Mouse (Mus musculus): ENCODE results near the gene Oaz3. TPM values are rescaled to one million over a fixed set of nuclear protein-coding genes. Genes with fewer than 3 reads are reported as not detected.

The Oaz3 gene
- 0.41 and 0.56 TPM in 2 replicates for polyA plus RNA-seq (2015; fragmentation: Nextera tagmentation; extraction: Ambion mirVana)

DNA sequence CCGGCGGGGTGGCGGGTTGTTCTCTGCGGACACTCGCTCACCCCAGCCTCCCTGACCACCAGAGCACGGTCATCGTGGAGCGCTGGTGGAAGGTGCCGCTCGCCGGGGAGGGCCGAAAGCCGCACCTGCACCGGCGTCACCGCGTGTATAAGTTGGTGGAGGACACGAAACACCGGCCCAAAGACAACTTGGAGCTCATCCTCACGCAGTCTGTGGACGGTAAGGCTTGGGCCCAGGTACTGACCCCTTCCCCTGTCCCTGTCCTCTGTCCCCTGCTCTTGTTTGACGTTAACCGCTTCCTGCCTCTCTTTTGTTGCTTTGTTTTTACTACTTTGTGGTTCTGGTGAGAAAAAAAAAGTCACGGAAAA is at the start of gene Oaz3:
Oaz3 (minus strand) TSS at position 319 of the 368 bp plus-strand sequence.
- H3K4me2 ChIP-seq (ENCODE audit: low read depth, low read length), result peak within 1 kb of the TSS; percentile 65
- H3K36me3 ChIP-seq (ENCODE audit: control insufficient read depth, insufficient read depth, low read length), result peaks cover 17% of the 10 kb centered on the region
- H3K4me1 ChIP-seq (ENCODE audit: control insufficient read depth, insufficient read depth, low read length), result no peaks in the 10 kb centered on the region
- peak; percentile 44; the same call in 1 of the 2 replicates for ATAC-seq (ENCODE audit: insufficient read depth, low FRiP score)
- H3K9me3 ChIP-seq (replicated peaks; ENCODE audit: control insufficient read depth, low read length), result no peaks in the 10 kb centered on the region
- peak within 1 kb of the TSS; percentile 63 for H3K27ac ChIP-seq (ENCODE audit: low read length)
- peak within 1 kb of the TSS; percentile 91 for H3K4me3 ChIP-seq (replicated peaks; ENCODE audit: low read length)
- WGBS, result under 1% methylated on average over 24 of the region's 24 CpGs
- peak within 1 kb of the TSS; percentile 95 for H3K9ac ChIP-seq (ENCODE audit: low read length)
- H3K27me3 ChIP-seq (ENCODE audit: control insufficient read depth, insufficient read depth, low read length), result no peaks in the 10 kb centered on the region; the same call in 1 of the 2 replicates

DNA sequence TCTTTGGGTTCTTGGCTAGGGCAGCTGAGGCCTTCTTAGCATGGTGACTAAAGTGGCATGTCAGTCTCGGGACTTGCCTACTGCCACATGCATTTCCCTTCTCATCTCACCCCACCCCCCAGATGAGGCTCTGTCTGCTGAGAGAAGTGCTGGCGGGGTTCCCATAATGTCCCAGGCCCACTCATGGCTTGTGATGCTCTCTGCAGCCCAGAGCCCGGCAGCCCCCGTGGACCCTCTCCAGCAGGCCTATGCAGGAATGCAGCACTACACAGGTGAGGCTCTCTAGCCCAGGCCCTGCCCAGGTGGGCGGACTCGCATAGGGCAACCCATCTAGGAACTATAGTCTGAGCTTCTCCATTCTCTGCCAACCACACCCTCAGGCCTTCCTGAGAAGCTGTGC is 43.9 kb upstream of the Oaz3 start:
- Histone ChIP-seq H3K27me3 (ENCODE audit: control insufficient read depth, insufficient read depth, low read length) (no peaks in the 10 kb centered on the region), H3K4me3 (replicated peaks; ENCODE audit: low read length) (no peak overlapping the region), H3K9me3 (replicated peaks; ENCODE audit: control insufficient read depth, low read length) (no peaks in the 10 kb centered on the region), H3K4me2 (ENCODE audit: low read depth, low read length) (no peak overlapping the region), H3K4me1 (ENCODE audit: control insufficient read depth, insufficient read depth, low read length) (no peaks in the 10 kb centered on the region), H3K27ac (ENCODE audit: low read length) (no peak overlapping the region), H3K9ac (ENCODE audit: low read length) (no peak overlapping the region), H3K36me3 (ENCODE audit: control insufficient read depth, insufficient read depth, low read length) (no peaks in the 10 kb centered on the region)
- ATAC-seq (ENCODE audit: insufficient read depth, low FRiP score), result no peak
- WGBS, result 63% methylated on average over 6 of the region's 6 CpGs

DNA sequence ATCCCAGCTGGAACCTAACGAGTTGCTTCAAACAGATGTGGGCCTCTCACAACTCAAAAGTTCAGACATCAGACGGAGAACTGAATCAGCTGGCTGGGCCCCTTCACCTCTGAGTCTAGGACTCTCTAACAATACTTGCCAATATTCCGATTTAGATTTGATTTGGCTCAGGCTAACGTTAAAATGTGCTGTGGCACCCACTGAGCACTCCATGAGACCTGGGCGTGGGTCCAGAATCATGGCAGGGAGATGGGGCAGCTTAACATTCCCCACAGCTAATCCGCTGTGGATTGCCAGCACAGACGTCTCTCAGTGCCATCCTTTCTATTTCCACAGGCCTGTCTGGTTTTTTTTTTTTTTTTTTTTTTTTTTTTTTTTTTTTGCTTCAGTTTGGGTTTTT is 42.2 kb upstream of the Oaz3 start:
- H3K9ac ChIP-seq (ENCODE audit: low read length), result no peak overlapping the region
- H3K4me3 ChIP-seq (replicated peaks; ENCODE audit: low read length), result no peak overlapping the region
- H3K27ac ChIP-seq (ENCODE audit: low read length), result no peak overlapping the region
- no peaks in the 10 kb centered on the region for H3K9me3 ChIP-seq (replicated peaks; ENCODE audit: control insufficient read depth, low read length)
- no peaks in the 10 kb centered on the region for H3K4me1 ChIP-seq (ENCODE audit: control insufficient read depth, insufficient read depth, low read length)
- no peak overlapping the region for H3K4me2 ChIP-seq (ENCODE audit: low read depth, low read length)
- ATAC-seq (ENCODE audit: insufficient read depth, low FRiP score), result no peak
- WGBS, result 72% methylated on average over 7 of the region's 7 CpGs
- no peaks in the 10 kb centered on the region for H3K27me3 ChIP-seq (ENCODE audit: control insufficient read depth, insufficient read depth, low read length)
- no peaks in the 10 kb centered on the region for H3K36me3 ChIP-seq (ENCODE audit: control insufficient read depth, insufficient read depth, low read length)

DNA sequence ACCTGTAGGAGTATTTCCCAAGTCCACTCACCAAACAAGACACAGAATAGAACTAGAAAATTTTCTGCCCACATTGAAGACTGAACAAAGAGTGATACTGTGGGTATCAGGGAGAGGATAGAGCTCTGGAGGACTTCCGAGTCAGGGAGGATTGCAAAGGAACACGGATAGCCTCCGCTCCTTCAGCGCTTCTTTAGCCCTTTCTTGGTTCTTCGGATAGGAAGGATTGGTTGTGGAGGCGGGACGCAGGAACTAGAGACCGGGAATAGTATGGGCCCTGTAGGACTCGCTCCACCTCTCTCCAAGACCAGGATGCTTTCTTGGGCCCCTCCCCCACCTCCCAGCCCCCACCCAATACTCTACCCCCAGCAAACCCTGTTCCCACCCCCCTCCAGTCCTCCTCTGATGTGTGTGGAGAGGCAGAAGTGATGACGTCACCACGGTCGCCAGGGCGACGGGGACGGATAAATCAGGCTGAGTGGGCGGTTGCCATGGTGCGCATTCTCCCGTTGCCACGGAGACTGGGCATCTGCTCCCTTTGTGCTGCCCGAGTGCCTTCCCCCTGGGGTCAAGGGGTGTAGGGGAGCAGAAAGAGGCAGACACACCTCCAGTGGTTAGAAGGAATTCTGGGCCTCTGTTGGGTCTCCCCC is 40.2 kb upstream of the Oaz3 start:
- Histone ChIP-seq H3K4me1 (ENCODE audit: control insufficient read depth, insufficient read depth, low read length) (no peaks in the 10 kb centered on the region), H3K4me3 (replicated peaks; ENCODE audit: low read length) (no peak overlapping the region)

DNA sequence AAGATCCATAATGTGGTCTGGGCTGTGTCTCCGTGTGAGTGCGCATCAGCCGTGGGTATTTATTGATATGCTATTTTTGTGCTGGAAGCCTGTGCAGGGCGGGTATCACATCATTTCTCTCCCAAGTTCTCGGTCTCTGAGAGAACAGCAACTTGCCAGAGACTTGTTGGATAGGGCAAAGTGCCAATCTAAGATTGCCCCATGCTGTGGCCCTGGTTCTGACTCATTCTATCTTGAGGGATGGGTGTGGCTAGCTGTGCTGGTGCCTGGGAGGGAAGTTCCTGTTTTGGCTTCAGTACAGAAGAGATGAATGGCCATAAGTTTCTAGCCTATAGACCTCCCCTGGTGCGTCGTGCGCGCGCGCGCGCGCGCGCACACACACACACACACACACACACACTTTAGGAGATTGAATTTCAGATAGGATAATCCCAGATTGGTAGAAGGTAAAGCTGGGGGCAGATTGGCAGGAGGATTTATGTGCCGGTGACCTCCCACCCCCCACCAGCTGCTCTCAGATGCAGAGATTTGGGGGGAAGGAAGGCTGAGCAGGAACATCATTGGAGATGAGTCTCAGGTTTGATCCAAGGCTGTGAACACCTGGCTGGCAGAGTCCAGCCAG is 39.2 kb upstream of the Oaz3 start:
- Histone ChIP-seq H3K9ac (ENCODE audit: low read length) (no peak overlapping the region), H3K36me3 (ENCODE audit: control insufficient read depth, insufficient read depth, low read length) (no peaks in the 10 kb centered on the region), H3K9me3 (replicated peaks; ENCODE audit: control insufficient read depth, low read length) (no peaks in the 10 kb centered on the region), H3K4me2 (ENCODE audit: low read depth, low read length) (no peak overlapping the region), H3K27me3 (ENCODE audit: control insufficient read depth, insufficient read depth, low read length) (peaks cover 4% of the 10 kb centered on the region; the same call in 1 of the 2 replicates), H3K27ac (ENCODE audit: low read length) (no peak overlapping the region), H3K4me1 (ENCODE audit: control insufficient read depth, insufficient read depth, low read length) (no peaks in the 10 kb centered on the region), H3K4me3 (replicated peaks; ENCODE audit: low read length) (no peak overlapping the region)
- WGBS, result 78% methylated on average over 17 of the region's 17 CpGs
- peak; percentile 37; the same call in 1 of the 2 replicates for ATAC-seq (ENCODE audit: insufficient read depth, low FRiP score)

More for the DNA sequence above, 40.2 kb upstream of the Oaz3 start:
- Histone ChIP-seq H3K27me3 (ENCODE audit: control insufficient read depth, insufficient read depth, low read length) (peaks cover 2% of the 10 kb centered on the region; the same call in 1 of the 2 replicates), H3K9me3 (replicated peaks; ENCODE audit: control insufficient read depth, low read length) (no peaks in the 10 kb centered on the region), H3K36me3 (ENCODE audit: control insufficient read depth, insufficient read depth, low read length) (no peaks in the 10 kb centered on the region), H3K27ac (ENCODE audit: low read length) (no peak overlapping the region), H3K4me2 (ENCODE audit: low read depth, low read length) (no peak overlapping the region), H3K9ac (ENCODE audit: low read length) (no peak overlapping the region)
- 32% methylated on average over 20 of the region's 20 CpGs for WGBS
- ATAC-seq (ENCODE audit: insufficient read depth, low FRiP score), result no peak

DNA sequence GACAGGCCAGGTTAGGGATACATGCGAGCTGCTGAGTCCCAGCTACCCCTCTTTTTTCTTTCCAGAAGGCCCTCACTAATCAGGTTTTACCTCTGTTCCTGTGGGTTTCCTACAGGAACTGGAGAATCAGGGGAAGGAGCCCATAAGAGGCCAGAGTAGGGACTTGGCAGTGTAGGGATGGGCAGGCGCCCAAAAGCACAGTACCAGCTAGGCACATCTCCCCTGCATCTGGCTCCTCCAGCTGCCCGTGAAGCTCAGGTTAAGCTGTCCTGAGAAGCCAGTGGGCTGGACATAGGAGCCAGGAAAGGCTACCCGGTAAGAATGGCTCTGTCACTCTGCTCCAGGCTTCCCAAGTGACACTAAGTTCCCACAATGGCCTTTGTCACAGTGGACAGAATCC is 37.7 kb upstream of the Oaz3 start:
- ATAC-seq (ENCODE audit: insufficient read depth, low FRiP score), result no peak
- H3K27me3 ChIP-seq (ENCODE audit: control insufficient read depth, insufficient read depth, low read length), result peaks cover 4% of the 10 kb centered on the region; the same call in 1 of the 2 replicates
- no peak overlapping the region for H3K27ac ChIP-seq (ENCODE audit: low read length)
- H3K9me3 ChIP-seq (replicated peaks; ENCODE audit: control insufficient read depth, low read length), result no peaks in the 10 kb centered on the region
- no peak overlapping the region for H3K4me2 ChIP-seq (ENCODE audit: low read depth, low read length)
- WGBS, result 63% methylated on average over 4 of the region's 4 CpGs
- H3K9ac ChIP-seq (ENCODE audit: low read length), result no peak overlapping the region
- H3K4me1 ChIP-seq (ENCODE audit: control insufficient read depth, insufficient read depth, low read length), result no peaks in the 10 kb centered on the region
- H3K36me3 ChIP-seq (ENCODE audit: control insufficient read depth, insufficient read depth, low read length), result no peaks in the 10 kb centered on the region
- H3K4me3 ChIP-seq (replicated peaks; ENCODE audit: low read length), result no peak overlapping the region

DNA sequence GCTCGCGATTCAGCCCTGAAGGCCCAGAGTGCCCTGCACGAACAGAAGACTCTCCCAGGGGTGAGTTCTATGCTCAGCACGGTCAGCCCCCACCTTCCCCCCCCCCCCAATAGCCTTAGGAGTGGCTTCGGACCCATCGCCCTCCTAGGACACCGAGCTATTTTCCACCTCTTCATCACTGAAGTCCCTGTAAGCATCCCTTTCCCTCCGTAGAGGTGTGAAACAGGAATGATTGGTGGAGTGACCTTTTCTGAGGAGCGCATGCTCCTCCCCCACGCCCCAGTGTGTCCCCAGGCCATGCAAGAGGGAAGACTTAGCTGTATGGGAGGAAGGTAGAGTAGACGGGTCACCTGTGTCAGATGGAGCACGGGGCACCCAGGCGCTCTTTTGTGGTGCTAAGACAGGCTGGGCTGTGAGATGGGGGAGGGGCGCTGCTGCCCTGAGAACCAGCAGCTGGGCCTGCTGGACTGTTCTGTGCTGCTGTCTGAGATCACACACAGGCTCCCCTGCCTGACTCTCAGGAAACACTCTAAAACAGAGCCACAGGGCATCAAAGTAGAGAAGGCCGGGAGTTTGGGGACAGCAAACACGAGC is 36.7 kb upstream of the Oaz3 start, which contains the start of gene Riiad1:
Riiad1 (minus strand) TSS at position 51 of the 594 bp plus-strand sequence.
- no peak for ATAC-seq (ENCODE audit: insufficient read depth, low FRiP score)
- peak within 1 kb of the TSS; percentile 11; the same call in 1 of the 2 replicates for H3K9ac ChIP-seq (ENCODE audit: low read length)
- H3K4me1 ChIP-seq (ENCODE audit: control insufficient read depth, insufficient read depth, low read length), result no peaks in the 10 kb centered on the region
- H3K27me3 ChIP-seq (ENCODE audit: control insufficient read depth, insufficient read depth, low read length), result peaks cover 4% of the 10 kb centered on the region; the same call in 1 of the 2 replicates
- no peaks in the 10 kb centered on the region for H3K36me3 ChIP-seq (ENCODE audit: control insufficient read depth, insufficient read depth, low read length)
- H3K4me3 ChIP-seq (replicated peaks; ENCODE audit: low read length), result peak within 1 kb of the TSS; percentile 23
- no peak within 1 kb of the TSS for H3K27ac ChIP-seq (ENCODE audit: low read length)
- 15% methylated on average over 16 of the region's 16 CpGs for WGBS
- no peaks in the 10 kb centered on the region for H3K9me3 ChIP-seq (replicated peaks; ENCODE audit: control insufficient read depth, low read length)
- H3K4me2 ChIP-seq (ENCODE audit: low read depth, low read length), result peak within 1 kb of the TSS; percentile 43

DNA sequence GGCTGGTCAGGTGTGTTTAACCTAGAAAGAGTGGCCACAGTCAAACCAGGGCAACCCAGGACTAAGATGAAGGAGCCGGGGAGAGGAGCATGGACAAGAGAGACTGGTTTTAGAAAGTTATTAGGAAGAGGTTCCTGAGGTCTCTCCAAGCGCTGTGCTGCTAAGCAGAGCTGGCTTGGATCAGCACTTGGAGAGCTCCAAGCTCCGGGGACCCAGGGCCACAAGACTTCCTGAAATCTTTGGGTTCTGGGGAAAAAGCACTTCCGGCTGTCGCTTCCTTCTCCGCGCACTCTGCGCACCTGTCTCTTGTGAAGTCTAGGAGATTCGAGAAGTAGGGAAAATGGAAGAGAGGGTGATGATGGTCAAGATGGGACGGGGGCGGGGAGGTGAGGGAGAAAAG is 35.8 kb upstream of the Oaz3 start:
- Histone ChIP-seq H3K36me3 (ENCODE audit: control insufficient read depth, insufficient read depth, low read length) (no peaks in the 10 kb centered on the region), H3K4me3 (replicated peaks; ENCODE audit: low read length) (peak overlapping the region; percentile 23), H3K27ac (ENCODE audit: low read length) (no peak overlapping the region), H3K4me1 (ENCODE audit: control insufficient read depth, insufficient read depth, low read length) (no peaks in the 10 kb centered on the region), H3K9me3 (replicated peaks; ENCODE audit: control insufficient read depth, low read length) (no peaks in the 10 kb centered on the region), H3K4me2 (ENCODE audit: low read depth, low read length) (peak overlapping the region; percentile 43), H3K9ac (ENCODE audit: low read length) (no peak overlapping the region), H3K27me3 (ENCODE audit: control insufficient read depth, insufficient read depth, low read length) (peaks cover 4% of the 10 kb centered on the region; the same call in 1 of the 2 replicates)
- WGBS, result 10% methylated on average over 11 of the region's 11 CpGs
- no peak for ATAC-seq (ENCODE audit: insufficient read depth, low FRiP score)

DNA sequence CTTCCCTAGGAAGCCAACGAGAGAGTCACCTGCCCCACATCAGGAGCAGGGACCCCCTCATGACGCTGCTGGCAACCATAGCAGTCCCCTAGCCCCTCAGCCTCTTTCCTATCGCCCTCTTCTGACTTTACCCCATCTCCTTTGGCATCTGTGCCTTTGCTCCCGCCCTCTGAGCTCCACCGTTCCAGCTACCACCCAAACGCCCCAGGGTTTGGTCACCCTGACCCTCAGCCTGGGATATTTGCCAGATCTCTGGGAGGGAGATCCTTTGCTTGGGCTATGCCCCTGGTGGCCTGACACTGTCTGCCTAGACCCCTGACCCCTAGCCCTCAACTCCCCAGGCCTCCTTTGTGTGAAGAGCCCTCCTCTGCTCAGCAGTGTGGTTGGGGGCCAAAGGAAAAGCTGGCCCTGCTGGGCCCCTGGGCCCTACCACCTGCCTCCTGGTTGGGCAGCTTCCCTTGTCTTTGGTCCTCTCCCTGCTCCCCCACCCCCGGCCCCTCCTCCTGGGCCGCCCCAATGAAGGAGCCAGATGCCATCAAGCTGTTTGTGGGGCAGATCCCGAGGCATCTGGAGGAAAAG is 35.0 kb upstream of the Oaz3 start:
- Histone ChIP-seq H3K36me3 (ENCODE audit: control insufficient read depth, insufficient read depth, low read length) (no peaks in the 10 kb centered on the region), H3K27ac (ENCODE audit: low read length) (no peak overlapping the region), H3K9ac (ENCODE audit: low read length) (no peak overlapping the region), H3K27me3 (ENCODE audit: control insufficient read depth, insufficient read depth, low read length) (peaks cover 4% of the 10 kb centered on the region; the same call in 1 of the 2 replicates), H3K4me1 (ENCODE audit: control insufficient read depth, insufficient read depth, low read length) (no peaks in the 10 kb centered on the region), H3K4me2 (ENCODE audit: low read depth, low read length) (no peak overlapping the region), H3K9me3 (replicated peaks; ENCODE audit: control insufficient read depth, low read length) (no peaks in the 10 kb centered on the region), H3K4me3 (replicated peaks; ENCODE audit: low read length) (peak overlapping the region; percentile 11; the same call in 1 of the 2 replicates)
- ATAC-seq (ENCODE audit: insufficient read depth, low FRiP score), result no peak
- WGBS, result 15% methylated on average over 9 of the region's 9 CpGs
